Mouse (Mus musculus) T-helper 2 cell (primary cell): ENCODE data around the gene Lce3b.

Experiments used
- in situ Hi-C: fragments of 300-600 bp; cut with MboI, MseI; formaldehyde crosslinking; loops from one replicate; pipeline ENCODE4 v1.15.1; 2025; ENCODE audit warnings: high pct_unique_total_duplicates

The Lce3b gene

GRCm38 (mm10) chr3:92932679-92933078 lies at the start of gene Lce3b:
Gene Lce3b (plus strand): TSS chr3:92932979.
- in situ Hi-C loops: no loop called here

GRCm38 (mm10) chr3:92894063-92894462 lies 38.7 kb upstream of the Lce3b start:
- in situ Hi-C loops: no loop called here

DNA sequence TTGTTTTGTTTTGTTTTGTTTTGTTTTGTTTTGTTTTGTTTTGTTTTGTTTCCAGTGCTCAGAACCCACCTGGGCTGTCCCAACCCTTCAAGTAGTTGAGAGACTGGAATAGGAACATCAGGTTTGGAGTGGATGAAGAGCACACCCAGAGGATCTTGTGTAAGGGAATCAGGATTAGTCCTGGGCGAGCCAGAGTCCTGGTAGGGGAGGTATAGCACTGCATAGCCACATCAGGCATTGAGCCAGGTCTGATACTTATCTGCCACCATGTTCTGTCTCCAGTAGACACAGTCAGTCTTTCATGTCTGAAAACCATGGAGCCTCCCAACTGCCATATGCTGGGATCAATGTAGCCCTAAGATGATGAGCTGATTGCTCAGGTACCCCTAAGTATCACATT lies 38.3 kb upstream of the Lce3b start:
- in situ Hi-C loops: no loop called here

DNA sequence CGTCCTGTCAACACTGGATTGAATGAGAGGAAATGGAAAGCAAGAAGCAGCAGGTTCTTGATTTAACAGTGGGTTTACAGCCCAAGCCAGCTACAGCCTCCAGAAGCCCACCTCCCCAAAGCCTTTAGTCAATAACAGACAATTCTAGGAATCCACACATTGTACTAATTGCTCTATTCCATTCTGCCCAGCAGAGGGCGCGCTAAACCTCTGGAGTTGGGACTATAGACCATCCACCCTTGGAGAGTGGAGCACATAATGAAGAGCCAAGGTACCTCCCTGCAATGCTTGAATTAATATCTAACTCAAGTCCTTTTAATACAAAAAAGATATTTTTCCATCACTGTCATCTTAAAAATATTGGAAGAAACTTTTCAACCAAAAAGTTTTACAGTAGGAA lies 29.8 kb upstream of the Lce3b start:
- in situ Hi-C loops: no loop called here

GRCm38 (mm10) chr3:92903640-92904039 lies 29.1 kb upstream of the Lce3b start:
- in situ Hi-C loops: no loop called here

DNA sequence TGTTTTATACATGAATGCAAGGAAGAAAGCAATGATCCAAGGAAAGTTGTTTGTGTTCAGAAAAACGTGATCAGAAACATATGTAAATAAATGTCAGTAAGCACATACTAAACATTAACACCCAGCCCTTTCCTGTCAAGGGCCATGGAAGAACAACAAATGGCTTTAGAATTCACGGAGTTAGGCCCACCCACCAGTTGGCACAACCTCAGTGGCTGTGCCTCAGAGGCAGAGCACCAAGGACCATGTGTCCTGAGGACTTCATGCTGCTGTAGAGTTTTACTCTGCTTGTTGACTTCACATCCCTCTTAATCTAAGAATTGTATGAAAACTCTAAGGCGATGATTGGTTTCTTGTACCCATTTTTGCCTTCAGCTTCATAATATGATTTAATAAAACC lies 27.6 kb upstream of the Lce3b start:
- in situ Hi-C loops: no loop called here

- in situ Hi-C loops: no loop called here
Measured at GRCm38 (mm10) chr3:92907571-92907970, 25.2 kb upstream of the Lce3b start.

DNA sequence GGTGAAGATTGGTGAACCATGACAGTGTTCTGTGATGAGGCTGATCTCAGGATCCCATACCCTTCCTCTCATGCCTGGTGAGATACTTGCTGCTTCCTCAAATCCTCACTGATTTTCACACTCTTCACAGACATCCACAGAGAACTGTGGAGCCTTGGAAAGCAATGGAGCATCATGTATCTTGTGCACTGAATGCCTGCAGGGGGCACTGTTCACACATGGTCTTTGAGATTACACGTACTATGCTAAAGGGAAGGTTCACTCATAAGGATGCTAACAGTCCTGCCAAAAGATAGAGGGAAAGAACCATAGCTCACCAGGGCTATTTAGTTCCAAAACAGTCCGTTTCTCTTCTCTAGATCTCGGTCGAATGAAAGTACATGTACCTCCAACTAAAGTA lies 12.4 kb upstream of the Lce3b start:
- in situ Hi-C loops: no loop called here

- in situ Hi-C loops: no loop called here
Measured at GRCm38 (mm10) chr3:92926130-92926529, 6.6 kb upstream of the Lce3b start, which contains the start of gene Lce3a. Gene Lce3a (minus strand): TSS chr3:92926230.

- in situ Hi-C loops: no loop called here
Measured at GRCm38 (mm10) chr3:92944186-92944585, 11.4 kb downstream of the Lce3b start, which contains the start of gene Lce3c. Gene Lce3c (plus strand): TSS chr3:92944486.

DNA sequence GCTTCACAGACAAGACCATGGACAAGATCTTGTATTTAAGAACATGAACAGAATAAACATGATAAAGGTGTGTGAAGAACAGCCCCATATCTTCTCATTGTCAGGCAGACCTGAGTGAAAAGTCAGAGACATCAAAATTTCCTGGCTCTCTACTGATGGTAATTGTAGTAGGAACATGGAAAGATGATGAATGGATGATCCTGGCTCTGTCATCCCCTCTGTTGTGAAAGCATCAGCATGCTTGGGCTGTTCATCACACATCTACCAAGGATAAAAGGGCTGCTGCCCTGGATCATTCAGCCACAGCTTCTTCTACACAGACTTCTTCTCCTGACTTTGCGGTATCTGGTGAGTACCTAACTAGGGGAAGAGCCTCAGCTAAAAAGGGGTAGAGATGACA lies 24.3 kb downstream of the Lce3b start, which contains the start of gene Lce3d:
Lce3d (plus strand) TSS at position 301 of the 400 bp plus-strand sequence.
- in situ Hi-C loops: no loop called here

GRCm38 (mm10) chr3:92966761-92967160 lies 34.0 kb downstream of the Lce3b start, which contains the start of gene Lce3e:
Gene Lce3e (plus strand): TSS chr3:92967061.
- in situ Hi-C loops: no loop called here

GRCm38 (mm10) chr3:92978484-92978883 lies 45.7 kb downstream of the Lce3b start:
- in situ Hi-C loops: no loop called here
